Mouse (Mus musculus) CH12.LX (cell line): ENCODE measurements at regions not wholly inside any gene's neighbourhood (a gene's known extent, or its start where the extent isn't known, plus 50 kb on each side); places are given as distances from the start of the nearest gene placed in this dataset.

Experiments used
- CHD2 ChIP-seq: IDR thresholded peaks from 2 replicates; pipeline ENCODE4 v1.6.1; 2011; ENCODE audit warnings: low read length, improper control_type of control experiment
- CTCF ChIP-seq, 2 experiments: IDR thresholded peaks in 1 of 2; conservative IDR thresholded peaks in 1 of 2; 2 replicates each; pipeline ENCODE4 v1.5.1; 2011 to 2012; ENCODE audit warnings: low read depth in 2 of 2, low read length in 2 of 2, improper control_type of control experiment in 1 of 2, inconsistent platforms in 1 of 2, mild to moderate bottlenecking in 1 of 2, moderate library complexity in 1 of 2
- ELF1 ChIP-seq: IDR thresholded peaks from 2 replicates; pipeline ENCODE4 v1.6.1; 2014; ENCODE audit warnings: low read depth, mild to moderate bottlenecking, inconsistent platforms, low read length, improper control_type of control experiment
- JUN ChIP-seq: IDR thresholded peaks from 2 replicates; pipeline ENCODE4 v1.6.1; 2011; ENCODE audit warnings: low read depth, mild to moderate bottlenecking, low read length, improper control_type of control experiment, moderate library complexity; ENCODE audit not compliant: insufficient read depth
- KAT2A ChIP-seq: IDR thresholded peaks from 2 replicates; pipeline ENCODE4 v1.6.1; 2012; ENCODE audit warnings: low read length, improper control_type of control experiment, inconsistent platforms; ENCODE audit not compliant: insufficient replicate concordance
- MAX ChIP-seq: IDR thresholded peaks from 2 replicates; pipeline ENCODE4 v1.6.1; 2011; ENCODE audit warnings: low read length, improper control_type of control experiment
- POLR2A ChIP-seq: IDR thresholded peaks from 2 replicates; pipeline ENCODE4 v1.6.1; 2011; ENCODE audit warnings: low read depth, mild to moderate bottlenecking, improper control_type of control experiment, low read length

GRCm38 (mm10) chr1:161688946-161689345 is 99.3 kb downstream of the Fasl start:
- TF ChIP-seq CTCF (conservative IDR thresholded peaks at IDR 0.05 in 1 of 2, IDR thresholded peaks at IDR 0.05 in 1 of 2; ENCODE audit: low read depth in 2 of 2, low read length in 2 of 2), result no peak
- no peak for TF ChIP-seq JUN
- no peak for TF ChIP-seq POLR2A
- TF ChIP-seq CHD2, result no peak
- TF ChIP-seq KAT2A, result no peak
- no peak for TF ChIP-seq ELF1
- TF ChIP-seq MAX, result no peak
